Mouse (Mus musculus) frontal cortex, postnatal 25 days (tissue): ENCODE results near the gene Ints14.
"Not testable (repeated sequence)": the region's sequence is repeated elsewhere in the genome, so short reads cannot be mapped to it uniquely, and the experiment has no call there.

Source experiments
- DNase-seq, 2 experiments: peaks; one replicate each; pipeline ENCODE4 v3.0.0; 2022; ENCODE audit warnings: low spot score in 2 of 2

The Ints14 gene

GRCm38 (mm10) chr9:65018588-65019121, 58.0 kb downstream of the Ints14 start:
- DNase-seq = no peak

- DNase-seq = no peak
These were observed 58.4 kb downstream of the Ints14 start for GRCm38 (mm10) chr9:65019146-65019545.

- no peak for DNase-seq
These were observed 59.4 kb downstream of the Ints14 start for GRCm38 (mm10) chr9:65020128-65020527.

- DNase-seq = peak; percentile 78 to 79
These were observed 60.5 kb downstream of the Ints14 start, which contains the start of gene Hacd3 for GRCm38 (mm10) chr9:65020991-65021886. TSS of gene Hacd3 (minus strand) at chr9:65021693.

GRCm38 (mm10) chr9:65021887-65022579, 61.3 kb downstream of the Ints14 start:
- DNase-seq = no peak

GRCm38 (mm10) chr9:65022580-65023135, 62.0 kb downstream of the Ints14 start:
- DNase-seq = no peak

GRCm38 (mm10) chr9:65023447-65023846, 62.7 kb downstream of the Ints14 start:
- no peak for DNase-seq

- DNase-seq = no peak
These were observed 66.5 kb downstream of the Ints14 start for GRCm38 (mm10) chr9:65027241-65027640.

GRCm38 (mm10) chr9:65028313-65028712, 67.6 kb downstream of the Ints14 start:
- no peak for DNase-seq

- not testable (repeated sequence) for DNase-seq
These were observed 70.7 kb downstream of the Ints14 start for GRCm38 (mm10) chr9:65031355-65031754.

GRCm38 (mm10) chr9:65031894-65032268, 71.2 kb downstream of the Ints14 start:
- no peak for DNase-seq

GRCm38 (mm10) chr9:65032269-65033108, 71.8 kb downstream of the Ints14 start, which contains the start of gene Dpp8:
TSS of gene Dpp8 (plus strand) at chr9:65032414.
- DNase-seq = peak; percentile 88 to 89

GRCm38 (mm10) chr9:65036456-65036855, 75.8 kb downstream of the Ints14 start:
- DNase-seq = no peak
